Mouse (Mus musculus): Measurements from ENCODE around the gene Hoxc10.

DNA sequence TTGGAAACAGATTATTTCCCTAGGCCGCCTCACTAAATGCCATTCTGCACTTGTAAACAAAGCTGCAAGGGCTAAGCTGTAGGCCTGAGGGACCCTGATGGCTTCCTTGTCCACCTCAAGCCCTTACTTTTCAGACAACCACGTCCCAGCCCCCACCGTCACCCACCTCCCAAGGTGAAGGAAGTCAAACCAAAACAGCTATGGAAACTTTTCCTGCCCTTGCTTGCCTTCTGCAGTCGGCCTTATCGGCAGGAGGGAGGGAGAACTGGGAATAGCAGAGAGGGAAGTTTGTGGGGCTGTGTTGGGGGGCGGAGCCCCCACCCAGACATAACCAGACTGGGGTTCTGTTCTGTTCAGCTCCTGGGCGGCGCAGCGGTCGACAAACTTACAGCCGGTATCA lies 25.6 kb downstream of the Hoxc10 start:
- TF ChIP-seq CTCF (IDR thresholded peaks at IDR 0.05; ENCODE audit: low read depth) = no peak
- TF ChIP-seq EP300 (optimal IDR thresholded peaks at IDR 0.05) = no peak

Data from stomach, postnatal 0 days (tissue).